Mouse (Mus musculus): Measurements from ENCODE around the gene Faap20.

DNA sequence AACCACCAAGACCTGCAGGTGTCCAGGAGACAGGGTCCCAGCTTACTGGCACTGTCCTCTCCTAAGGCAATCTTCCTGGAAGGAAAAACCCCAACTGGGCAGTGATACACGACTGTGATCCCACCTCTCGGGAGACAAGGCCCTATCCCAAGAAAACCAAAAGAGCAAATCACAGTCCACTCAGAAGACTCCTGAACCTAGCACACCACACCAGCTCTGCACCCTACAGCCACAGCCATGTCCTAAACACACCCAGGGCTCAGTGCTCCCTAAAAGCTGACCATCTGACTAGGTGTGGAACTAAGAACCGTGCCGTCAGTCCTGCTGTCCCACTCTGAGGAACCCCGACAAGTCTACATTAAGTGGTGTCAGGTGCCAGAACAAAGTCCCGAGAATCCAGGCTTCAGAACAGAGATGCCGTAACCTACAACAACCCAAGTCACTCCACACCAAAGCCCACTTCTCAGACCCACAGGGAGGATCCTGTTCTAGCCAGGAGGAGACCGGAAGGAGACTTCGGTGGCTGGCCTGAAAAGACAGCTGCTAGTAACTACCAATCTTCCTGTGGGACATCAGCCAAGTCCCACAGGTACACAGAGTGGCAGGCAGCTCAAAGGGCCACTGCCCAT lies 31.4 kb upstream of the Faap20 start:
- no peak for TF ChIP-seq CTCF (IDR thresholded peaks at IDR 0.05; ENCODE audit: low read depth)
- no peak for TF ChIP-seq EP300 (IDR thresholded peaks at IDR 0.05; ENCODE audit: low read depth)
